Mouse (Mus musculus) cerebellum, postnatal 25 days (tissue): ENCODE results near the gene Hoxc11.
A peak's percentile ranks its signal among the peaks of the same experiment; 100 is the strongest.

Experiments used
- DNase-seq, 2 experiments: peaks; one replicate each; pipeline ENCODE4 v3.0.0; 2021; ENCODE audit warnings: mixed read lengths in 2 of 2

Gene Hoxc11

GRCm38 (mm10) chr15:102984925-102985324 is 30.7 kb downstream of the Hoxc11 start:
- DNase-seq, result no peak

- DNase-seq, result peak; percentile 92 to 95
Observed at GRCm38 (mm10) chr15:102987124-102987833, 33.1 kb downstream of the Hoxc11 start.

- DNase-seq, result no peak
Observed at GRCm38 (mm10) chr15:102988078-102988477, 33.9 kb downstream of the Hoxc11 start.

GRCm38 (mm10) chr15:102990461-102991397 is 36.5 kb downstream of the Hoxc11 start, which contains the start of gene Hoxc8:
Gene Hoxc8, plus strand, starts transcription at chr15:102990607.
- DNase-seq, result no peak

- DNase-seq, result no peak
Observed at GRCm38 (mm10) chr15:102991782-102992181, 37.6 kb downstream of the Hoxc11 start.

- DNase-seq, result no peak
Observed at GRCm38 (mm10) chr15:102992206-102992605, 38.0 kb downstream of the Hoxc11 start.

- no peak for DNase-seq
Observed at GRCm38 (mm10) chr15:102992863-102993262, 38.6 kb downstream of the Hoxc11 start.

- DNase-seq, result no peak
Observed at GRCm38 (mm10) chr15:102996548-102996947, 42.3 kb downstream of the Hoxc11 start.

GRCm38 (mm10) chr15:102997431-102997830 is 43.2 kb downstream of the Hoxc11 start:
- DNase-seq, result no peak

- DNase-seq, result no peak
Observed at GRCm38 (mm10) chr15:102997939-102998355, 43.7 kb downstream of the Hoxc11 start, which contains the start of gene Hoxc6. Gene Hoxc6, plus strand, starts transcription at chr15:102998257.

GRCm38 (mm10) chr15:102998608-102999182 is 44.5 kb downstream of the Hoxc11 start:
- DNase-seq, result no peak

GRCm38 (mm10) chr15:102999183-102999831 is 45.1 kb downstream of the Hoxc11 start:
- peak; percentile 54 to 69 for DNase-seq

- no peak for DNase-seq
Observed at GRCm38 (mm10) chr15:102999955-103000354, 45.7 kb downstream of the Hoxc11 start.

GRCm38 (mm10) chr15:103000501-103000901 is 46.3 kb downstream of the Hoxc11 start:
- DNase-seq, result no peak

GRCm38 (mm10) chr15:103001370-103001769 is 47.1 kb downstream of the Hoxc11 start:
- DNase-seq, result no peak

- no peak for DNase-seq
Observed at GRCm38 (mm10) chr15:103002156-103002555, 47.9 kb downstream of the Hoxc11 start.

- DNase-seq, result no peak
Observed at GRCm38 (mm10) chr15:103002821-103003448, 48.7 kb downstream of the Hoxc11 start.

- no peak for DNase-seq
Observed at GRCm38 (mm10) chr15:103005308-103005707, 51.1 kb downstream of the Hoxc11 start.

GRCm38 (mm10) chr15:103005797-103006196 is 51.6 kb downstream of the Hoxc11 start:
- no peak for DNase-seq

GRCm38 (mm10) chr15:103006326-103006725 is 52.1 kb downstream of the Hoxc11 start:
- DNase-seq, result no peak
